Mouse (Mus musculus) testis, adult 2 months (tissue): ENCODE data around the gene Cmya5.

ENCODE experiments used
- CTCF ChIP-seq: fragments of 200-500 bp; IDR thresholded peaks from 2 replicates; pipeline ENCODE4 v1.5.1; 2012; ENCODE audit warnings: low read depth, mild to moderate bottlenecking, inconsistent platforms, low read length, moderate library complexity; ENCODE audit not compliant: control insufficient read depth, insufficient read depth, insufficient replicate concordance
- POLR2A ChIP-seq: fragments of 200-500 bp; IDR thresholded peaks from 2 replicates; pipeline ENCODE4 v1.6.1; 2012; ENCODE audit warnings: low read depth, mild to moderate bottlenecking, inconsistent platforms, low read length, moderate library complexity; ENCODE audit not compliant: control insufficient read depth

- TF ChIP-seq POLR2A (no peak), CTCF (no peak)
Measured at GRCm38 (mm10) chr13:93051483-93051882, 93.0 kb downstream of the Cmya5 start.
